Mouse (Mus musculus) heart, embryonic 13.5 days (tissue): ENCODE data around the gene Gm5148. TPM values are rescaled to one million over a fixed set of nuclear protein-coding genes. Genes with fewer than 3 reads are reported as not detected.

Source experiments
- ATAC-seq: fragments of 200-750 bp; cut with Nextera tagmentation; 2 replicates; pipeline ENCODE4 v1.8.0; 2017; ENCODE audit warnings: moderate TSS enrichment; ENCODE audit not compliant: insufficient number of reproducible peaks, low FRiP score, low TSS enrichment; ENCODE audit errors: extremely low read depth
- H3K27ac ChIP-seq: fragments of 300-500 bp; sonication (generic); replicated peaks from 2 replicates; pipeline ENCODE4 v1.5.1; 2015; ENCODE audit warnings: moderate library complexity, mild to moderate bottlenecking, inconsistent platforms
- H3K27me3 ChIP-seq: fragments of 300-500 bp; sonication (generic); replicated peaks from 2 replicates; pipeline ENCODE4 v1.6.1; 2015; ENCODE audit warnings: mild to moderate bottlenecking, inconsistent platforms
- H3K36me3 ChIP-seq: fragments of 300-500 bp; sonication (generic); 2 replicates; pipeline ENCODE4 v1.6.1; 2015; ENCODE audit warnings: mild to moderate bottlenecking, inconsistent platforms
- H3K4me1 ChIP-seq: fragments of 300-500 bp; sonication (generic); 2 replicates; pipeline ENCODE4 v1.6.1; 2015; ENCODE audit warnings: inconsistent platforms
- H3K4me2 ChIP-seq: fragments of 300-500 bp; sonication (generic); 2 replicates; pipeline ENCODE4 v1.6.1; 2015; ENCODE audit warnings: inconsistent platforms, mild to moderate bottlenecking, moderate library complexity
- H3K4me3 ChIP-seq: fragments of 300-500 bp; sonication (generic); 2 replicates; pipeline ENCODE4 v1.5.1; 2015; ENCODE audit warnings: moderate library complexity, mild to moderate bottlenecking, inconsistent platforms
- H3K9ac ChIP-seq: fragments of 300-500 bp; sonication (generic); 2 replicates; pipeline ENCODE4 v1.6.1; 2015; ENCODE audit warnings: inconsistent platforms, mild to moderate bottlenecking, moderate library complexity
- H3K9me3 ChIP-seq: fragments of 300-500 bp; sonication (generic); 2 replicates; pipeline ENCODE4 v1.6.1; 2016; ENCODE audit warnings: inconsistent platforms
- WGBS: fragments of 180-500 bp; shearing (Covaris S2); methylation state at CpG from one replicate; pipeline ENCODE4 v1.1.7; 2015; ENCODE audit warnings: mixed read lengths; 5-methylcytosine and 5-hydroxymethylcytosine counted together
- polyA plus RNA-seq: library from polyadenylated mRNA; unstranded; fragments of >200 nt; fragmentation: Nextera tagmentation; extraction: Ambion mirVana; gene quantifications from 2 replicates; pipeline ENCODE4 v1.2.1, GENCODE M21; 2015

The Gm5148 gene
- polyA plus RNA-seq, 1 experiment from 2014 or later = 3.1 TPM

GRCm38 (mm10) chr3:37686751-37687150, 37.5 kb downstream of the Gm5148 start:
- Histone ChIP-seq H3K27ac (peak overlapping the region; percentile 21; the same call in 1 of the 2 replicates), H3K4me1 (peaks cover 15% of the 10 kb centered on the region; the same call in 1 of the 2 replicates), H3K4me3 (peak overlapping the region; percentile 48), H3K27me3 (peaks cover 33% of the 10 kb centered on the region), H3K9me3 (no peaks in the 10 kb centered on the region), H3K4me2 (peak overlapping the region; percentile 71), H3K36me3 (no peaks in the 10 kb centered on the region), H3K9ac (peak overlapping the region; percentile 69)
- 30% methylated on average over 6 of the region's 6 CpGs for WGBS
- no peak for ATAC-seq

DNA sequence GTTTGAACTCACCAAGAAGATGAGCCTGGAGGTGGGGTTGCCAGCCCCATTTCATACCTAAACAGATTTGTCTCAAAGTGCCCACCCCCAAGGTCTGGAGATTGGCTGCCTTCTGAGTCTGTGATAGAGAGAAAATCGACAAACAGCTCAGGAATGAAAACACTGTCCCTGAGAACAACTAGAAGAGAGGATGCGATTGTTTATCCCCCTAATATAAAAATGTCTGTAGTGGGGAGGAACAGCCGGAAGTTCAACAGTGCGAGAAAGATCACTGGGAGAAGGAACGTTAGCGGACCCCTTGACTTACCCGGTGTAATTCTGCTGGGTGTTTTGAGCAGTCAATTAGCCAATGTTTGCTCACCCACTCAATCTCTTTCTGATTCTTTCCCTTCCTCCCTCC, 38.1 kb downstream of the Gm5148 start:
- Histone ChIP-seq H3K4me1 (peaks cover 15% of the 10 kb centered on the region; the same call in 1 of the 2 replicates), H3K27ac (no peak overlapping the region), H3K27me3 (peaks cover 35% of the 10 kb centered on the region), H3K36me3 (no peaks in the 10 kb centered on the region), H3K4me3 (no peak overlapping the region), H3K9me3 (no peaks in the 10 kb centered on the region), H3K9ac (no peak overlapping the region), H3K4me2 (no peak overlapping the region)
- no peak for ATAC-seq
- WGBS = 37% methylated on average over 7 of the region's 7 CpGs

- no peak overlapping the region for H3K4me3 ChIP-seq
- WGBS = 71% methylated on average over 8 of the region's 8 CpGs
- peaks cover 65% of the 10 kb centered on the region for H3K27me3 ChIP-seq
- H3K4me1 ChIP-seq = peaks cover 26% of the 10 kb centered on the region
- H3K36me3 ChIP-seq = no peaks in the 10 kb centered on the region
- H3K4me2 ChIP-seq = no peak overlapping the region
- no peak overlapping the region for H3K9ac ChIP-seq
- no peaks in the 10 kb centered on the region for H3K9me3 ChIP-seq
- H3K27ac ChIP-seq = no peak overlapping the region
- no peak for ATAC-seq
Measured at GRCm38 (mm10) chr3:37676291-37676690, 48.0 kb downstream of the Gm5148 start.

GRCm38 (mm10) chr3:37675056-37675525, 49.2 kb downstream of the Gm5148 start:
- Histone ChIP-seq H3K4me2 (no peak overlapping the region), H3K4me1 (peaks cover 26% of the 10 kb centered on the region), H3K9me3 (0 out of 2 replicates have a peak, but pooled peaks cover under 1% of the 10 kb centered on the region), H3K27ac (no peak overlapping the region), H3K36me3 (no peaks in the 10 kb centered on the region), H3K27me3 (peaks cover 54% of the 10 kb centered on the region), H3K4me3 (no peak overlapping the region), H3K9ac (no peak overlapping the region)
- ATAC-seq = no peak
- WGBS = 54% methylated on average over 11 of the region's 11 CpGs

GRCm38 (mm10) chr3:37673513-37674261, 50.6 kb downstream of the Gm5148 start:
- peaks cover 26% of the 10 kb centered on the region for H3K4me1 ChIP-seq
- peaks cover 14% of the 10 kb centered on the region for H3K9me3 ChIP-seq
- no peak overlapping the region for H3K4me3 ChIP-seq
- 56% methylated on average over 13 of the region's 13 CpGs for WGBS
- no peak for ATAC-seq
- no peak overlapping the region for H3K4me2 ChIP-seq
- H3K9ac ChIP-seq = no peak overlapping the region
- no peak overlapping the region for H3K27ac ChIP-seq
- peaks cover 4% of the 10 kb centered on the region; the same call in 1 of the 2 replicates for H3K36me3 ChIP-seq
- peaks cover 45% of the 10 kb centered on the region for H3K27me3 ChIP-seq

DNA sequence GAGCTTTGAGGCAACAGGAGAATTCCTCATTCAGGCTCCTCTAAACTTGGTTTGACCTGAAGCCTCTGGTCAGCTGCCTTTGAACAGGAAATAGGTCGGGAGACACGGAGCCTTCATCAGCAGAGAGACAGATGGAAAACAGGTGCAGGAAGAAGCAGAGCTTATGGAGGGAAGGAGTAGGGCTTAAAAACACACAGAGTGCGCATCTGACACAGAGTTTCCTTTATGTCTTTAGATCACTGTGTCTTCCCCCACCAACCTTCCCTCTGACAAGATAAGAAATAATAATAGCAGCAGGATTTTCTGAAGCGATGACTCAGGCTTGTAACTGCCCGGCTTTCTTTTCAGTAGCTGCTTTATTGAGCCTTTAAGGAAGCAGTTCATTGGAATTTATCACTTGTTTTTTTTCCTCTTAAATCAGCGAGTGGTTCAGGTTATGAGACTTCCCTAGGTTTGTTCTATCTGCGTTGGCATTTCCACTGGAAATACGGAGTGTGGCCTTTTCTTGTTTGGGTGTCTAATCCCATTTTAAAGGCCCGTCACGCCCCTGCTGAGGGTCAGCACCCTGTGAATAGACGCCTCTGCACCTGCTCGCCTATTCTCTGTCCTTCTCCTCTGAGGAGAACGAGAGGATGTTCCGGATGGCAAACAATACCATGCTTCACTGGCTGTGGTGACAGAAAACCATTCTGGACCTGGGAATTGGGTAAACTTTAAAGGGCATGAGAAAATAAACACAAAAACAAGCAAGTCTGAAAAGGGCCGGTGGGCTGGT, 51.8 kb downstream of the Gm5148 start:
- H3K27me3 ChIP-seq = peaks cover 45% of the 10 kb centered on the region
- peak overlapping the region; percentile 11; the same call in 1 of the 2 replicates for H3K9ac ChIP-seq
- ATAC-seq = no peak
- no peak overlapping the region for H3K4me2 ChIP-seq
- no peak overlapping the region for H3K4me3 ChIP-seq
- H3K27ac ChIP-seq = no peak overlapping the region
- H3K9me3 ChIP-seq = peaks cover 18% of the 10 kb centered on the region
- peaks cover 26% of the 10 kb centered on the region for H3K4me1 ChIP-seq
- peaks cover 6% of the 10 kb centered on the region; the same call in 1 of the 2 replicates for H3K36me3 ChIP-seq
- 37% methylated on average over 15 of the region's 15 CpGs for WGBS

GRCm38 (mm10) chr3:37669100-37669499, 55.2 kb downstream of the Gm5148 start:
- Histone ChIP-seq H3K4me1 (peaks cover 36% of the 10 kb centered on the region), H3K9me3 (peaks cover 18% of the 10 kb centered on the region), H3K4me3 (no peak overlapping the region), H3K9ac (no peak overlapping the region), H3K27me3 (peaks cover 28% of the 10 kb centered on the region), H3K36me3 (peaks cover 6% of the 10 kb centered on the region; the same call in 1 of the 2 replicates), H3K27ac (no peak overlapping the region), H3K4me2 (no peak overlapping the region)
- ATAC-seq = no peak
- 92% methylated on average over 20 of the region's 20 CpGs for WGBS

- Histone ChIP-seq H3K27me3 (peaks cover 24% of the 10 kb centered on the region), H3K9me3 (peaks cover 18% of the 10 kb centered on the region), H3K9ac (no peak overlapping the region), H3K4me3 (no peak overlapping the region), H3K27ac (no peak overlapping the region), H3K4me1 (peaks cover 32% of the 10 kb centered on the region), H3K4me2 (no peak overlapping the region), H3K36me3 (peaks cover 6% of the 10 kb centered on the region; the same call in 1 of the 2 replicates)
- no peak for ATAC-seq
- WGBS = 80% methylated on average over 12 of the region's 12 CpGs
Measured at GRCm38 (mm10) chr3:37668652-37669051, 55.6 kb downstream of the Gm5148 start.

- Histone ChIP-seq H3K4me3 (no peak overlapping the region), H3K9me3 (peaks cover 18% of the 10 kb centered on the region), H3K27me3 (peaks cover 16% of the 10 kb centered on the region), H3K9ac (no peak overlapping the region), H3K4me1 (peaks cover 23% of the 10 kb centered on the region), H3K36me3 (peaks cover 6% of the 10 kb centered on the region; the same call in 1 of the 2 replicates), H3K27ac (no peak overlapping the region), H3K4me2 (no peak overlapping the region)
- 44% methylated on average over 7 of the region's 7 CpGs for WGBS
- ATAC-seq = no peak
Measured at GRCm38 (mm10) chr3:37667736-37668135, 56.6 kb downstream of the Gm5148 start.

GRCm38 (mm10) chr3:37667119-37667467, 57.2 kb downstream of the Gm5148 start:
- H3K4me2 ChIP-seq = no peak overlapping the region
- peaks cover 6% of the 10 kb centered on the region; the same call in 1 of the 2 replicates for H3K36me3 ChIP-seq
- H3K4me3 ChIP-seq = no peak overlapping the region
- H3K27me3 ChIP-seq = peaks cover 23% of the 10 kb centered on the region
- H3K27ac ChIP-seq = 0 out of 2 replicates have a peak overlapping the region, but pooled peaks have one; percentile 28
- no peak for ATAC-seq
- peaks cover 17% of the 10 kb centered on the region for H3K4me1 ChIP-seq
- no peak overlapping the region for H3K9ac ChIP-seq
- WGBS = 29% methylated on average over 2 of the region's 2 CpGs
- H3K9me3 ChIP-seq = peaks cover 18% of the 10 kb centered on the region
